Mouse (Mus musculus) stomach, embryonic 14.5 days (tissue): Measurements from ENCODE around the gene Znrf1. TPM values are rescaled to one million over a fixed set of nuclear protein-coding genes. Genes with fewer than 3 reads are reported as not detected.
"Not testable (repeated sequence)": the region's sequence is repeated elsewhere in the genome, so short reads cannot be mapped to it uniquely, and the experiment has no call there.

Experiments
- ATAC-seq: fragments of 200-750 bp; cut with Nextera tagmentation; 2 replicates; pipeline ENCODE4 v1.8.0; 2017; ENCODE audit warnings: low read depth, moderate TSS enrichment; ENCODE audit not compliant: insufficient number of reproducible peaks, insufficient read depth, low FRiP score
- H3K27ac ChIP-seq: fragments of 300-500 bp; sonication (generic); 2 replicates; pipeline ENCODE4 v1.5.1; 2014; ENCODE audit warnings: mild to moderate bottlenecking, low read length, moderate library complexity, mixed read lengths
- H3K27me3 ChIP-seq: fragments of 300-500 bp; sonication (generic); 2 replicates; pipeline ENCODE4 v1.6.1; 2014; ENCODE audit warnings: low read length, control low read depth, mixed read lengths; ENCODE audit not compliant: control insufficient read depth, insufficient read depth
- H3K36me3 ChIP-seq: fragments of 300-500 bp; sonication (generic); 2 replicates; pipeline ENCODE4 v1.6.1; 2014; ENCODE audit warnings: mild to moderate bottlenecking, control low read depth, low read length, moderate library complexity, mixed read lengths; ENCODE audit not compliant: control insufficient read depth, insufficient read depth
- H3K4me1 ChIP-seq: fragments of 300-500 bp; sonication (generic); 2 replicates; pipeline ENCODE4 v1.6.1; 2014; ENCODE audit warnings: low read length, control low read depth, mixed read lengths; ENCODE audit not compliant: control insufficient read depth, insufficient read depth
- H3K4me2 ChIP-seq: fragments of 300-500 bp; sonication (generic); replicated peaks from 2 replicates; pipeline ENCODE4 v1.6.1; 2014; ENCODE audit warnings: low read depth, low read length, control low read depth
- H3K4me3 ChIP-seq: fragments of 300-500 bp; sonication (generic); 2 replicates; pipeline ENCODE4 v1.5.1; 2014; ENCODE audit warnings: low read depth, low read length, control low read depth
- H3K9ac ChIP-seq: fragments of 300-500 bp; sonication (generic); replicated peaks from 2 replicates; pipeline ENCODE4 v1.6.1; 2014; ENCODE audit warnings: low read depth, mild to moderate bottlenecking, control low read depth, low read length, moderate library complexity, mixed read lengths
- H3K9me3 ChIP-seq: fragments of 300-500 bp; sonication (generic); 2 replicates; pipeline ENCODE4 v1.6.1; 2016; ENCODE audit warnings: low read depth, low read length, control low read depth; ENCODE audit not compliant: control insufficient read depth
- WGBS: fragments of 180-500 bp; shearing (Covaris S2); extraction: QIAGEN DNeasy Blood & Tissue Kit; methylation state at CpG from one replicate; pipeline ENCODE4 v1.1.7; 2014; 5-methylcytosine and 5-hydroxymethylcytosine counted together
- polyA plus RNA-seq: library from polyadenylated mRNA; unstranded; fragments of >200 nt; fragmentation: Nextera tagmentation; extraction: Ambion mirVana; gene quantifications from 2 replicates; pipeline ENCODE4 v1.2.1, GENCODE M21; 2014

The Znrf1 gene
- polyA plus RNA-seq, 1 experiment from 2014 or later = 37.7 TPM

GRCm38 (mm10) chr8:111641064-111641463, 105.2 kb downstream of the Znrf1 start:
- Histone ChIP-seq H3K4me2 (no peak overlapping the region), H3K4me1 (no peaks in the 10 kb centered on the region; the same call in 1 of the 2 replicates), H3K36me3 (no peaks in the 10 kb centered on the region), H3K9me3 (no peaks in the 10 kb centered on the region), H3K9ac (no peak overlapping the region), H3K27me3 (no peaks in the 10 kb centered on the region), H3K27ac (no peak overlapping the region), H3K4me3 (no peak overlapping the region)
- no peak for ATAC-seq
- 91% methylated on average over 2 of the region's 2 CpGs for WGBS

GRCm38 (mm10) chr8:111642496-111642895, 106.6 kb downstream of the Znrf1 start:
- Histone ChIP-seq H3K4me1 (no peaks in the 10 kb centered on the region; the same call in 1 of the 2 replicates), H3K4me3 (peak overlapping the region; percentile 63), H3K27ac (peak overlapping the region; percentile 92; the same call in 1 of the 2 replicates), H3K4me2 (peak overlapping the region; percentile 42), H3K9me3 (no peaks in the 10 kb centered on the region), H3K9ac (no peak overlapping the region), H3K36me3 (no peaks in the 10 kb centered on the region), H3K27me3 (no peaks in the 10 kb centered on the region)
- no peak for ATAC-seq
- WGBS = 35% methylated on average over 5 of the region's 5 CpGs

GRCm38 (mm10) chr8:111642939-111643263, 107.0 kb downstream of the Znrf1 start:
- no peaks in the 10 kb centered on the region for H3K9me3 ChIP-seq
- ATAC-seq = peak; percentile 11; the same call in 1 of the 2 replicates
- 13% methylated on average over 5 of the region's 5 CpGs for WGBS
- H3K4me1 ChIP-seq = no peaks in the 10 kb centered on the region; the same call in 1 of the 2 replicates
- peak overlapping the region; percentile 63 for H3K4me3 ChIP-seq
- peak overlapping the region; percentile 42 for H3K4me2 ChIP-seq
- H3K9ac ChIP-seq = peak overlapping the region; percentile 3; the same call in 1 of the 2 replicates
- H3K27me3 ChIP-seq = no peaks in the 10 kb centered on the region
- H3K27ac ChIP-seq = peak overlapping the region; percentile 92; the same call in 1 of the 2 replicates
- H3K36me3 ChIP-seq = no peaks in the 10 kb centered on the region

- peak; percentile 95 for ATAC-seq
- H3K27ac ChIP-seq = peak within 1 kb of the TSS; percentile 92
- WGBS = 1% methylated on average over 75 of the region's 75 CpGs
Observed at GRCm38 (mm10) chr8:111643264-111644141, 107.6 kb downstream of the Znrf1 start, which contains the start of gene Zfp1. Gene Zfp1, plus strand, starts transcription at chr8:111643401.

GRCm38 (mm10) chr8:111644286-111645051, 108.6 kb downstream of the Znrf1 start:
- not testable (repeated sequence) for H3K9me3 ChIP-seq, H3K4me1 ChIP-seq, H3K36me3 ChIP-seq, H3K27me3 ChIP-seq, H3K9ac ChIP-seq, ATAC-seq
- WGBS = 59% methylated on average over 12 of the region's 12 CpGs
- peak overlapping the region; percentile 63 for H3K4me3 ChIP-seq
- peak overlapping the region; percentile 92; the same call in 1 of the 2 replicates for H3K27ac ChIP-seq
- H3K4me2 ChIP-seq = peak overlapping the region; percentile 58

More at GRCm38 (mm10) chr8:111643264-111644141, 107.6 kb downstream of the Znrf1 start, which contains the start of gene Zfp1:
- no peaks in the 10 kb centered on the region for H3K9me3 ChIP-seq
- H3K36me3 ChIP-seq = no peaks in the 10 kb centered on the region
- H3K4me3 ChIP-seq = peak within 1 kb of the TSS; percentile 63
- H3K4me1 ChIP-seq = no peaks in the 10 kb centered on the region; the same call in 1 of the 2 replicates
- peak within 1 kb of the TSS; percentile 75 for H3K9ac ChIP-seq
- H3K4me2 ChIP-seq = peak within 1 kb of the TSS; percentile 58
- no peaks in the 10 kb centered on the region for H3K27me3 ChIP-seq

- 95% methylated on average over 8 of the region's 8 CpGs for WGBS
- Histone ChIP-seq H3K27ac (no peak overlapping the region), H3K4me3 (no peak overlapping the region), H3K9ac (no peak overlapping the region), H3K9me3 (no peaks in the 10 kb centered on the region), H3K4me2 (no peak overlapping the region), H3K36me3 (no peaks in the 10 kb centered on the region), H3K4me1 (no peaks in the 10 kb centered on the region; the same call in 1 of the 2 replicates), H3K27me3 (no peaks in the 10 kb centered on the region)
- ATAC-seq = no peak
Observed at GRCm38 (mm10) chr8:111645715-111646114, 109.8 kb downstream of the Znrf1 start.

GRCm38 (mm10) chr8:111648834-111649233, 112.9 kb downstream of the Znrf1 start:
- ATAC-seq = no peak

GRCm38 (mm10) chr8:111650651-111651050, 114.8 kb downstream of the Znrf1 start:
- no peak overlapping the region for H3K27ac ChIP-seq
- H3K36me3 ChIP-seq = no peaks in the 10 kb centered on the region
- no peak for ATAC-seq
- no peak overlapping the region for H3K4me3 ChIP-seq
- H3K9me3 ChIP-seq = no peaks in the 10 kb centered on the region; the same call in 1 of the 2 replicates
- H3K27me3 ChIP-seq = no peaks in the 10 kb centered on the region
- no peak overlapping the region for H3K9ac ChIP-seq
- no peak overlapping the region for H3K4me2 ChIP-seq
- 88% methylated on average over 3 of the region's 3 CpGs for WGBS
- no peaks in the 10 kb centered on the region for H3K4me1 ChIP-seq

More at GRCm38 (mm10) chr8:111648834-111649233, 112.9 kb downstream of the Znrf1 start:
- 64% methylated on average over 2 of the region's 2 CpGs for WGBS
- Histone ChIP-seq H3K4me1 (no peaks in the 10 kb centered on the region), H3K36me3 (no peaks in the 10 kb centered on the region), H3K9me3 (no peaks in the 10 kb centered on the region), H3K4me2 (no peak overlapping the region), H3K27me3 (no peaks in the 10 kb centered on the region), H3K27ac (no peak overlapping the region), H3K4me3 (no peak overlapping the region), H3K9ac (no peak overlapping the region)
